Mouse (Mus musculus): ENCODE measurements at regions not wholly inside any gene's neighbourhood (a gene's known extent, or its start where the extent isn't known, plus 50 kb on each side); places are given as distances from the start of the nearest gene placed in this dataset.

GRCm38 (mm10) chr15:62091746-62092659, 1169.2 kb upstream of the A1bg start:
- no peak for TF ChIP-seq CTCF (IDR thresholded peaks at IDR 0.05 in 2 of 3, conservative IDR thresholded peaks at IDR 0.05 in 1 of 3; ENCODE audit: control insufficient read depth in 1 of 3, insufficient read depth in 1 of 3, low read depth in 2 of 3, low read length in 3 of 3, poor library complexity in 1 of 3, severe bottlenecking in 1 of 3)
- no peak for TF ChIP-seq CHD1 (IDR thresholded peaks at IDR 0.05; ENCODE audit: low read depth, low read length)
- TF ChIP-seq RAD21 (IDR thresholded peaks at IDR 0.05; ENCODE audit: low read depth, low read length) = no peak
- TF ChIP-seq SMC3 (IDR thresholded peaks at IDR 0.05; ENCODE audit: low read depth, low read length) = no peak
- no peak for TF ChIP-seq MXI1 (IDR thresholded peaks at IDR 0.05; ENCODE audit: low read depth, low read length)
- TF ChIP-seq EP300 (IDR thresholded peaks at IDR 0.05; ENCODE audit: low read depth in 1 of 2, low read length in 2 of 2) = no peak
- TF ChIP-seq USF1 (IDR thresholded peaks at IDR 0.05; ENCODE audit: low read depth, low read length) = no peak
- TF ChIP-seq HCFC1 (IDR thresholded peaks at IDR 0.05; ENCODE audit: low read depth, low read length) = no peak
- TF ChIP-seq RCOR1 (IDR thresholded peaks at IDR 0.05; ENCODE audit: low read depth, low read length) = no peak
- TF ChIP-seq MYB (IDR thresholded peaks at IDR 0.05; ENCODE audit: low read depth, low read length) = no peak
- TF ChIP-seq TBP (IDR thresholded peaks at IDR 0.05; ENCODE audit: low read depth, low read length) = no peak
- no peak for TF ChIP-seq SIN3A (IDR thresholded peaks at IDR 0.05; ENCODE audit: low read length)
- TF ChIP-seq ZC3H11A (IDR thresholded peaks at IDR 0.05; ENCODE audit: low read depth, low read length) = no peak
- no peak for TF ChIP-seq CHD2 (IDR thresholded peaks at IDR 0.05; ENCODE audit: low read length)
- TF ChIP-seq JUND (IDR thresholded peaks at IDR 0.05; ENCODE audit: low read depth, low read length) = no peak
- no peak for TF ChIP-seq MAZ (IDR thresholded peaks at IDR 0.05; ENCODE audit: low read depth, low read length)
- H3K9me3 ChIP-seq (replicated peaks; ENCODE audit: insufficient read depth, low read length) = no peaks in the 10 kb centered on the region
- no peak for DNase-seq (ENCODE audit: low read depth, low spot score)
- H3K79me2 ChIP-seq (ENCODE audit: control insufficient read depth, insufficient read depth, low read length, poor library complexity) = peaks cover 48% of the 10 kb centered on the region
- H3K4me3 ChIP-seq (ENCODE audit: control insufficient read depth in 1 of 2, insufficient read depth in 1 of 2, low read depth in 2 of 2, low read length in 2 of 2) = no peak overlapping the region
- no peak overlapping the region for H3K27ac ChIP-seq (ENCODE audit: control insufficient read depth, low read depth, low read length)
- H3K9ac ChIP-seq (ENCODE audit: control insufficient read depth, low read depth, low read length, poor library complexity, severe bottlenecking) = no peak overlapping the region
- H3K36me3 ChIP-seq (ENCODE audit: control insufficient read depth in 1 of 2, insufficient read depth in 2 of 2, low read length in 2 of 2) = peaks cover 0 to 4% of the 10 kb centered on the region in 2 experiments; a peak in 2 of 4 replicates
- H3K27me3 ChIP-seq (ENCODE audit: control insufficient read depth in 1 of 2, insufficient read depth in 2 of 2, low read length in 2 of 2) = no peaks in the 10 kb centered on the region
- H3K4me1 ChIP-seq (ENCODE audit: control insufficient read depth in 1 of 2, insufficient read depth in 2 of 2, low read length in 2 of 2) = no peaks in the 10 kb centered on the region

GRCm38 (mm10) chr15:62091144-62091543, 1168.3 kb upstream of the A1bg start:
- TF ChIP-seq TBP (IDR thresholded peaks at IDR 0.05; ENCODE audit: low read depth, low read length) = no peak
- TF ChIP-seq CTCF (IDR thresholded peaks at IDR 0.05 in 2 of 3, conservative IDR thresholded peaks at IDR 0.05 in 1 of 3; ENCODE audit: control insufficient read depth in 1 of 3, insufficient read depth in 1 of 3, low read depth in 2 of 3, low read length in 3 of 3, poor library complexity in 1 of 3, severe bottlenecking in 1 of 3) = 0 out of 6 replicates have a peak, but pooled peaks of 1 of the 3 experiments have one; percentile 18
- no peak for TF ChIP-seq MAX (IDR thresholded peaks at IDR 0.05; ENCODE audit: low read length)
- no peak for TF ChIP-seq POLR2A (IDR thresholded peaks at IDR 0.05; ENCODE audit: control insufficient read depth in 1 of 2, insufficient read depth in 1 of 2, low read depth in 1 of 2, low read length in 2 of 2, poor library complexity in 1 of 2)
- no peak for TF ChIP-seq BHLHE40 (IDR thresholded peaks at IDR 0.05; ENCODE audit: borderline replicate concordance, low read depth, low read length)
- no peaks in the 10 kb centered on the region for H3K27me3 ChIP-seq (ENCODE audit: control insufficient read depth in 1 of 2, insufficient read depth in 2 of 2, low read length in 2 of 2)
- H3K4me1 ChIP-seq (ENCODE audit: control insufficient read depth in 1 of 2, insufficient read depth in 2 of 2, low read length in 2 of 2) = no peaks in the 10 kb centered on the region
- H3K27ac ChIP-seq (ENCODE audit: control insufficient read depth, low read depth, low read length) = no peak overlapping the region
- H3K36me3 ChIP-seq (ENCODE audit: control insufficient read depth in 1 of 2, insufficient read depth in 2 of 2, low read length in 2 of 2) = peaks cover 0 to 4% of the 10 kb centered on the region in 2 experiments; a peak in 2 of 4 replicates
- H3K79me2 ChIP-seq (ENCODE audit: control insufficient read depth, insufficient read depth, low read length, poor library complexity) = peaks cover 40% of the 10 kb centered on the region
- no peak overlapping the region for H3K4me3 ChIP-seq (ENCODE audit: control insufficient read depth in 1 of 2, insufficient read depth in 1 of 2, low read depth in 2 of 2, low read length in 2 of 2)
- no peak overlapping the region for H3K9ac ChIP-seq (ENCODE audit: control insufficient read depth, low read depth, low read length, poor library complexity, severe bottlenecking)
- no peak for DNase-seq (ENCODE audit: low read depth, low spot score)
- H3K9me3 ChIP-seq (replicated peaks; ENCODE audit: insufficient read depth, low read length) = no peaks in the 10 kb centered on the region
